Mouse (Mus musculus) forebrain, embryonic 12.5 days (tissue): ENCODE measurements around the gene Lrrc75b. TPM values are rescaled to one million over a fixed set of nuclear protein-coding genes. Genes with fewer than 3 reads are reported as not detected.
"Not testable (repeated sequence)": the region's sequence is repeated elsewhere in the genome, so short reads cannot be mapped to it uniquely, and the experiment has no call there.

Experiments used
- ATAC-seq: fragments of 200-750 bp; cut with Nextera tagmentation; 2 replicates; pipeline ENCODE4 v1.8.0; 2017; ENCODE audit warnings: moderate TSS enrichment; ENCODE audit not compliant: low FRiP score
- H3K27ac ChIP-seq: fragments of 300-500 bp; sonication (generic); 2 replicates; pipeline ENCODE4 v1.5.1; 2016; ENCODE audit warnings: mild to moderate bottlenecking
- H3K27me3 ChIP-seq: fragments of 300-500 bp; sonication (generic); 2 replicates; pipeline ENCODE4 v1.6.1; 2016; ENCODE audit warnings: mild to moderate bottlenecking
- H3K36me3 ChIP-seq: fragments of 300-500 bp; sonication (generic); replicated peaks from 2 replicates; pipeline ENCODE4 v1.6.1; 2016; ENCODE audit warnings: mild to moderate bottlenecking
- H3K4me1 ChIP-seq: fragments of 300-500 bp; sonication (generic); 2 replicates; pipeline ENCODE4 v1.6.1; 2016
- H3K4me2 ChIP-seq: fragments of 300-500 bp; sonication (generic); 2 replicates; pipeline ENCODE4 v1.6.1; 2016; ENCODE audit warnings: mild to moderate bottlenecking, moderate library complexity
- H3K4me3 ChIP-seq: fragments of 300-500 bp; sonication (generic); replicated peaks from 2 replicates; pipeline ENCODE4 v1.5.1; 2016; ENCODE audit warnings: mild to moderate bottlenecking
- H3K9ac ChIP-seq: fragments of 300-500 bp; sonication (generic); 2 replicates; pipeline ENCODE4 v1.6.1; 2016; ENCODE audit warnings: mild to moderate bottlenecking
- H3K9me3 ChIP-seq: fragments of 300-500 bp; sonication (generic); 2 replicates; pipeline ENCODE4 v1.6.1; 2016
- WGBS: fragments of 180-500 bp; shearing (Covaris S2); methylation state at CpG from one replicate; pipeline ENCODE4 v1.1.7; 2016; 5-methylcytosine and 5-hydroxymethylcytosine counted together
- polyA plus RNA-seq: library from polyadenylated mRNA; unstranded; fragments of >200 nt; fragmentation: Nextera tagmentation; extraction: Ambion mirVana; gene quantifications from 2 replicates; pipeline ENCODE4 v1.2.1, GENCODE M21; 2016

Lrrc75b gene
- polyA plus RNA-seq, 1 experiment from 2014 or later, result 5.5 TPM

GRCm38 (mm10) chr10:75587781-75588180, 27.7 kb upstream of the Lrrc75b start:
- Histone ChIP-seq H3K4me1 (peaks cover 14% of the 10 kb centered on the region), H3K9ac (no peak overlapping the region), H3K9me3 (no peaks in the 10 kb centered on the region), H3K4me3 (no peak overlapping the region), H3K36me3 (no peaks in the 10 kb centered on the region), H3K4me2 (no peak overlapping the region), H3K27me3 (peaks cover 5% of the 10 kb centered on the region; the same call in 1 of the 2 replicates), H3K27ac (no peak overlapping the region)
- ATAC-seq, result no peak
- 92% methylated on average over 4 of the region's 4 CpGs for WGBS

- H3K27ac ChIP-seq, result no peak overlapping the region
- no peaks in the 10 kb centered on the region for H3K9me3 ChIP-seq
- WGBS, result 85% methylated on average over 1 of the region's 1 CpGs
- H3K27me3 ChIP-seq, result peaks cover 5% of the 10 kb centered on the region; the same call in 1 of the 2 replicates
- no peak overlapping the region for H3K4me2 ChIP-seq
- no peaks in the 10 kb centered on the region for H3K36me3 ChIP-seq
- peaks cover 14% of the 10 kb centered on the region for H3K4me1 ChIP-seq
- peak; percentile 28; the same call in 1 of the 2 replicates for ATAC-seq
- no peak overlapping the region for H3K9ac ChIP-seq
- H3K4me3 ChIP-seq, result no peak overlapping the region
Measured at GRCm38 (mm10) chr10:75586553-75586879, 26.4 kb upstream of the Lrrc75b start.

GRCm38 (mm10) chr10:75585876-75586552, 25.9 kb upstream of the Lrrc75b start:
- WGBS, result 27% methylated on average over 20 of the region's 20 CpGs
- peak; percentile 83 for ATAC-seq
- Histone ChIP-seq H3K9me3 (no peaks in the 10 kb centered on the region), H3K27me3 (peaks cover 5% of the 10 kb centered on the region; the same call in 1 of the 2 replicates), H3K36me3 (no peaks in the 10 kb centered on the region), H3K4me3 (no peak overlapping the region), H3K4me1 (peaks cover 14% of the 10 kb centered on the region), H3K9ac (peak overlapping the region; percentile 47; the same call in 1 of the 2 replicates), H3K27ac (no peak overlapping the region), H3K4me2 (peak overlapping the region; percentile 39)

- no peaks in the 10 kb centered on the region; the same call in 1 of the 2 replicates for H3K27me3 ChIP-seq
- 84% methylated on average over 6 of the region's 6 CpGs for WGBS
- no peaks in the 10 kb centered on the region for H3K9me3 ChIP-seq
- H3K4me1 ChIP-seq, result no peaks in the 10 kb centered on the region
- no peak overlapping the region for H3K27ac ChIP-seq
- no peak overlapping the region for H3K4me2 ChIP-seq
- ATAC-seq, result no peak
- H3K9ac ChIP-seq, result no peak overlapping the region
- no peak overlapping the region for H3K4me3 ChIP-seq
- no peaks in the 10 kb centered on the region for H3K36me3 ChIP-seq
Measured at GRCm38 (mm10) chr10:75579129-75579528, 19.0 kb upstream of the Lrrc75b start.

- WGBS, result 89% methylated on average over 9 of the region's 9 CpGs
- Histone ChIP-seq H3K4me1 (no peaks in the 10 kb centered on the region; the same call in 1 of the 2 replicates), H3K4me3 (no peak overlapping the region), H3K27me3 (peaks cover 8% of the 10 kb centered on the region), H3K27ac (no peak overlapping the region), H3K36me3 (no peaks in the 10 kb centered on the region), H3K9me3 (no peaks in the 10 kb centered on the region), H3K4me2 (no peak overlapping the region), H3K9ac (no peak overlapping the region)
- ATAC-seq, result no peak
Measured at GRCm38 (mm10) chr10:75573965-75574364, 13.8 kb upstream of the Lrrc75b start.

GRCm38 (mm10) chr10:75573181-75573580, 13.1 kb upstream of the Lrrc75b start:
- Histone ChIP-seq H3K27me3 (peaks cover 8% of the 10 kb centered on the region), H3K4me1 (no peaks in the 10 kb centered on the region; the same call in 1 of the 2 replicates), H3K36me3 (no peaks in the 10 kb centered on the region), H3K4me3 (no peak overlapping the region), H3K27ac (no peak overlapping the region), H3K9me3 (no peaks in the 10 kb centered on the region), H3K9ac (no peak overlapping the region), H3K4me2 (no peak overlapping the region)
- 44% methylated on average over 10 of the region's 10 CpGs for WGBS
- no peak for ATAC-seq

- H3K36me3 ChIP-seq, result no peaks in the 10 kb centered on the region
- H3K27ac ChIP-seq, result no peak overlapping the region
- H3K9ac ChIP-seq, result no peak overlapping the region
- no peaks in the 10 kb centered on the region for H3K9me3 ChIP-seq
- no peak for ATAC-seq
- no peaks in the 10 kb centered on the region; the same call in 1 of the 2 replicates for H3K4me1 ChIP-seq
- WGBS, result 41% methylated on average over 9 of the region's 9 CpGs
- H3K4me3 ChIP-seq, result no peak overlapping the region
- no peak overlapping the region for H3K4me2 ChIP-seq
- peaks cover 15% of the 10 kb centered on the region for H3K27me3 ChIP-seq
Measured at GRCm38 (mm10) chr10:75571937-75572336, 11.8 kb upstream of the Lrrc75b start.

- H3K27ac ChIP-seq, result no peak overlapping the region
- peaks cover 15% of the 10 kb centered on the region for H3K27me3 ChIP-seq
- ATAC-seq, result no peak
- no peak overlapping the region for H3K4me3 ChIP-seq
- no peak overlapping the region for H3K4me2 ChIP-seq
- H3K36me3 ChIP-seq, result no peaks in the 10 kb centered on the region
- 42% methylated on average over 10 of the region's 10 CpGs for WGBS
- H3K4me1 ChIP-seq, result no peaks in the 10 kb centered on the region; the same call in 1 of the 2 replicates
- H3K9me3 ChIP-seq, result no peaks in the 10 kb centered on the region
- H3K9ac ChIP-seq, result no peak overlapping the region
Measured at GRCm38 (mm10) chr10:75570981-75571657, 11.0 kb upstream of the Lrrc75b start.

GRCm38 (mm10) chr10:75568851-75569250, 8.7 kb upstream of the Lrrc75b start:
- 18% methylated on average over 4 of the region's 4 CpGs for WGBS
- Histone ChIP-seq H3K4me3 (no peak overlapping the region), H3K9ac (no peak overlapping the region), H3K9me3 (no peaks in the 10 kb centered on the region), H3K4me2 (no peak overlapping the region), H3K4me1 (no peaks in the 10 kb centered on the region; the same call in 1 of the 2 replicates), H3K36me3 (no peaks in the 10 kb centered on the region), H3K27me3 (peaks cover 22% of the 10 kb centered on the region), H3K27ac (no peak overlapping the region)
- ATAC-seq, result no peak

GRCm38 (mm10) chr10:75568441-75568840, 8.3 kb upstream of the Lrrc75b start:
- WGBS, result 8% methylated on average over 11 of the region's 11 CpGs
- no peak overlapping the region for H3K4me2 ChIP-seq
- no peaks in the 10 kb centered on the region for H3K36me3 ChIP-seq
- H3K27ac ChIP-seq, result no peak overlapping the region
- H3K9ac ChIP-seq, result no peak overlapping the region
- no peaks in the 10 kb centered on the region; the same call in 1 of the 2 replicates for H3K4me1 ChIP-seq
- H3K27me3 ChIP-seq, result peaks cover 26% of the 10 kb centered on the region
- no peak for ATAC-seq
- no peaks in the 10 kb centered on the region for H3K9me3 ChIP-seq
- H3K4me3 ChIP-seq, result no peak overlapping the region

- Histone ChIP-seq H3K4me3 (no peak overlapping the region), H3K27ac (no peak overlapping the region), H3K27me3 (peaks cover 25% of the 10 kb centered on the region), H3K9me3 (no peaks in the 10 kb centered on the region), H3K36me3 (no peaks in the 10 kb centered on the region), H3K4me2 (no peak overlapping the region), H3K9ac (no peak overlapping the region), H3K4me1 (no peaks in the 10 kb centered on the region)
- 39% methylated on average over 5 of the region's 5 CpGs for WGBS
- no peak for ATAC-seq
Measured at GRCm38 (mm10) chr10:75568029-75568428, 7.9 kb upstream of the Lrrc75b start.

GRCm38 (mm10) chr10:75566765-75567164, 6.6 kb upstream of the Lrrc75b start:
- not testable (repeated sequence) for H3K9ac ChIP-seq, H3K4me2 ChIP-seq, H3K4me1 ChIP-seq, H3K9me3 ChIP-seq, H3K36me3 ChIP-seq, ATAC-seq, H3K4me3 ChIP-seq, H3K27ac ChIP-seq
- WGBS, result 85% methylated on average over 2 of the region's 2 CpGs
- peaks cover 36% of the 10 kb centered on the region for H3K27me3 ChIP-seq

GRCm38 (mm10) chr10:75566321-75566720, 6.2 kb upstream of the Lrrc75b start:
- Histone ChIP-seq H3K4me1 (no peaks in the 10 kb centered on the region), H3K27me3 (peaks cover 41% of the 10 kb centered on the region), H3K27ac (no peak overlapping the region), H3K9ac (no peak overlapping the region), H3K4me2 (no peak overlapping the region), H3K9me3 (no peaks in the 10 kb centered on the region), H3K36me3 (no peaks in the 10 kb centered on the region), H3K4me3 (no peak overlapping the region)
- 88% methylated on average over 5 of the region's 5 CpGs for WGBS
- ATAC-seq, result no peak
